17 mouse cellular contexts compared by ENCODE assay signal in genomic region chr1:35362836-35363235, GRCm38 (mm10).
DNase-seq lines count a peak whose midpoint lies in the region; ATAC-seq and TF ChIP-seq lines count a peak whose summit lies in the region.
"Had no signal": no experiment of that assay in that cellular context is flagged by ENCODE, and none has a peak within 500 bp of the region (broad histone marks: within the 10 kb centered on the region; RNA-seq: fewer than 3 reads in every experiment).

No protein-coding gene starts in this region.

- no peaks in the 10 kb centered on the region for H3K4me1 ChIP-seq in heart, embryonic 12.5 days (replicated peaks)
- H3K4me1 ChIP-seq in stomach, postnatal 0 days (replicated peaks; ENCODE audit: control insufficient read depth, insufficient read depth), result no peaks in the 10 kb centered on the region
- H3K4me1 ChIP-seq: hindbrain, embryonic 10.5 days; kidney, embryonic 15.5 days had no signal

- peak; percentile 59 to 62 for DNase-seq in cerebellum, postnatal 14 days
- DNase-seq in cerebellum, adult 11 months, result no peak
- DNase-seq in heart, adult 8-10 months (ENCODE audit: low spot score), result peak; percentile 4
- peak; percentile 58 to 64 for DNase-seq in right cerebral cortex, postnatal 10 days (ENCODE audit: low spot score in 2 of 2)
- DNase-seq in right cerebral cortex, adult 2 months (ENCODE audit: low spot score in 2 of 2), result no peak
- DNase-seq in stomach, postnatal 0 days (ENCODE audit: low spot score), result no peak
- no peak for DNase-seq in ovary, postnatal 10 days (ENCODE audit: low spot score)
- DNase-seq: adrenal gland, postnatal 14 days; cerebellum, postnatal 36 days had no signal

- H3K9me3 ChIP-seq in heart, embryonic 12.5 days (replicated peaks), result no peaks in the 10 kb centered on the region
- H3K9me3 ChIP-seq in stomach, postnatal 0 days (ENCODE audit: control insufficient read depth, low read length), result no peaks in the 10 kb centered on the region
- H3K9me3 ChIP-seq: hindbrain, embryonic 10.5 days; kidney, embryonic 15.5 days; midbrain, embryonic 13.5 days had no signal

- WGBS in heart, embryonic 12.5 days, result 76% methylated on average over 3 of the region's 3 CpGs
- WGBS in stomach, postnatal 0 days, result 50% methylated on average over 3 of the region's 3 CpGs

- no peaks in the 10 kb centered on the region for H3K36me3 ChIP-seq in heart, embryonic 12.5 days
- H3K36me3 ChIP-seq in stomach, postnatal 0 days (ENCODE audit: control insufficient read depth, insufficient read depth, low read length), result no peaks in the 10 kb centered on the region
- H3K36me3 ChIP-seq: hindbrain, embryonic 10.5 days; kidney, embryonic 15.5 days; midbrain, embryonic 13.5 days had no signal

- H3K9ac ChIP-seq in heart, embryonic 12.5 days, result no peak overlapping the region
- no peak overlapping the region for H3K9ac ChIP-seq in stomach, postnatal 0 days (ENCODE audit: low read length)
- H3K9ac ChIP-seq: kidney, embryonic 15.5 days; liver, embryonic 14.5 days; midbrain, embryonic 13.5 days had no signal

- no peak overlapping the region for H3K4me3 ChIP-seq in heart, embryonic 12.5 days
- no peak overlapping the region for H3K4me3 ChIP-seq in stomach, postnatal 0 days (ENCODE audit: low read depth, low read length)
- H3K4me3 ChIP-seq: hindbrain, embryonic 10.5 days; kidney, embryonic 15.5 days; midbrain, embryonic 13.5 days had no signal

- H3K27ac ChIP-seq in heart, embryonic 12.5 days (ENCODE audit: poor library complexity, severe bottlenecking), result no peak overlapping the region
- H3K27ac ChIP-seq in stomach, postnatal 0 days (replicated peaks), result no peak overlapping the region
- H3K27ac ChIP-seq: hindbrain, embryonic 10.5 days; kidney, embryonic 15.5 days; liver, embryonic 14.5 days; macrophage; midbrain, embryonic 13.5 days had no signal

- TF ChIP-seq CTCF in stomach, postnatal 0 days (IDR thresholded peaks at IDR 0.05; ENCODE audit: low read depth), result no peak

- H3K4me2 ChIP-seq in heart, embryonic 12.5 days, result no peak overlapping the region
- H3K4me2 ChIP-seq in stomach, postnatal 0 days (replicated peaks; ENCODE audit: low read depth), result no peak overlapping the region
- H3K4me2 ChIP-seq: heart, embryonic 11.5 days; kidney, embryonic 15.5 days; midbrain, embryonic 13.5 days had no signal

- no peak for TF ChIP-seq EP300 in stomach, postnatal 0 days (optimal IDR thresholded peaks at IDR 0.05)

- H3K27me3 ChIP-seq in heart, embryonic 12.5 days (replicated peaks), result no peaks in the 10 kb centered on the region
- no peaks in the 10 kb centered on the region for H3K27me3 ChIP-seq in stomach, postnatal 0 days (ENCODE audit: control insufficient read depth, insufficient read depth, low read length)
- H3K27me3 ChIP-seq: CH12.LX; kidney, embryonic 15.5 days; midbrain, embryonic 13.5 days had no signal

- no peak for ATAC-seq in heart, embryonic 12.5 days (ENCODE audit: insufficient number of reproducible peaks, low FRiP score)
- ATAC-seq in stomach, postnatal 0 days (ENCODE audit: low FRiP score, low TSS enrichment), result no peak
- ATAC-seq: midbrain, embryonic 13.5 days had no signal

Comparison
In these comparisons a context has a peak if more than half of its experiments do, and no peak if none do; other contexts are left out.
1. DNase-seq: peak in cerebellum, postnatal 14 days (2 of 2), heart, adult 8-10 months (single experiment) and right cerebral cortex, postnatal 10 days (2 of 2); none in cerebellum, adult 11 months (single experiment), right cerebral cortex, adult 2 months (0 of 2), stomach, postnatal 0 days (single experiment) and ovary, postnatal 10 days (single experiment).